In the genomic region with DNA sequence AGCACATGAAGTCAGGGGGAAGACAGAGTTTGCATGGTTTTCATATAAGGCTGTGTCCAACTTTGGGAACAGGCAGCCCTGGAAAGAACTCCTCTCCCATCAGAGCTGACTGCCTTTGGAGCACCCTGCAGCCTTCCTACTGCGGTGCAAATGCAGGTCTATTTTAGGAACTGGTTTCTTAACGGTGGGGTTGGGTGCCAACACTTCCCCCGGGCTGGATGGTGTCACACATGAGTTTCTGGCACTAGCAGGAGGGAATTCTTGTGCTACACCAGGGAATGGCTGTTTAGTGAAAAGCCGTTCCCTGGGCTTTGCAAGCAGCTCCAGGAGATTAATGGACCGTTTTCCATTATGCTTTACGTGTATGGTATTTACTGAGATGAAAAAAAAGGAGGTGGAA, we compare ENCODE assay signal across 9 mouse cellular contexts. TPM values are rescaled to one million over a fixed set of nuclear protein-coding genes. Genes with fewer than 3 reads are reported as not detected.
DNase-seq lines count a peak whose midpoint lies in the region; ATAC-seq lines count a peak whose summit lies in the region.
"Had no signal": no experiment of that assay in that cellular context is flagged by ENCODE, and none has a peak within 500 bp of the region (broad histone marks: within the 10 kb centered on the region; RNA-seq: fewer than 3 reads in every experiment).

No protein-coding gene starts in this region.

- H3K9me3 ChIP-seq in kidney, embryonic 16.5 days (ENCODE audit: low read length), result no peaks in the 10 kb centered on the region

- peaks cover 4% of the 10 kb centered on the region; the same call in 1 of the 2 replicates for H3K36me3 ChIP-seq in kidney, embryonic 16.5 days (ENCODE audit: insufficient read depth, low read length)

- H3K27ac ChIP-seq in kidney, embryonic 16.5 days (ENCODE audit: low read length), result peak overlapping the region; percentile 58; the same call in 1 of the 2 replicates

- no peak overlapping the region for H3K9ac ChIP-seq in kidney, embryonic 16.5 days (replicated peaks; ENCODE audit: low read length)

- no peak overlapping the region for H3K4me2 ChIP-seq in kidney, embryonic 16.5 days (replicated peaks; ENCODE audit: low read depth, low read length)

- DNase-seq in cerebellum, adult 9-10 months, result peak; percentile 46
- DNase-seq in cerebellum, adult 11 months, result no peak
- peak; percentile 71 to 85 for DNase-seq in heart, adult 18-20 months
- DNase-seq in lung, postnatal 14 days, result peak; percentile 40
- DNase-seq in thymus, postnatal 36 days, result no peak
- DNase-seq in liver, result no peak

- no peaks in the 10 kb centered on the region for H3K27me3 ChIP-seq in kidney, embryonic 16.5 days (ENCODE audit: insufficient read depth, low read length)
- H3K27me3 ChIP-seq: CH12.LX had no signal

- H3K4me3 ChIP-seq in kidney, embryonic 16.5 days (ENCODE audit: low read length), result no peak overlapping the region

- 39% methylated on average over 6 of the region's 6 CpGs for WGBS in kidney, embryonic 16.5 days

- H3K4me1 ChIP-seq in kidney, embryonic 16.5 days (ENCODE audit: insufficient read depth, low read length), result peaks cover 36% of the 10 kb centered on the region

- 0 out of 2 replicates have a peak, but pooled peaks have one; percentile 20 for ATAC-seq in common myeloid progenitor, adult 5-6 weeks (replicated peaks; ENCODE audit: low read depth, poor library complexity, severe bottlenecking)
- ATAC-seq in kidney, embryonic 16.5 days (ENCODE audit: low FRiP score, low TSS enrichment), result no peak

RNA-seq across cellular contexts. Expression of gene Fzd5, which starts 54.3 kb away (rescaled TPM):
- total RNA-seq in common myeloid progenitor, adult 5-6 weeks (2017), result 1.5 TPM in 2 replicates
- total RNA-seq in heart, adult 18-20 months (2021), result 1 to 10 TPM; 3.9 to 4.4 TPM
- polyA plus RNA-seq in kidney, embryonic 16.5 days (2015; fragmentation: Nextera tagmentation; extraction: Ambion mirVana), result 2.1 and 2.4 TPM in 2 replicates

Comparison
In these comparisons a context has a peak if more than half of its experiments do, and no peak if none do; other contexts are left out.
1. DNase-seq: peak in cerebellum, adult 9-10 months (single experiment), heart, adult 18-20 months (2 of 2) and lung, postnatal 14 days (single experiment); none in cerebellum, adult 11 months (single experiment), thymus, postnatal 36 days (0 of 2) and liver (single experiment).